Mouse (Mus musculus) stomach, embryonic 15.5 days (tissue): ENCODE data around the gene Gm45062. TPM values are rescaled to one million over a fixed set of nuclear protein-coding genes. Genes with fewer than 3 reads are reported as not detected.

ENCODE experiments used
- ATAC-seq: fragments of 200-750 bp; cut with Nextera tagmentation; 2 replicates; pipeline ENCODE4 v1.8.0; 2017; ENCODE audit warnings: low read depth, moderate number of reproducible peaks, moderate TSS enrichment; ENCODE audit not compliant: insufficient read depth, low FRiP score
- H3K27ac ChIP-seq: fragments of 300-500 bp; sonication (generic); 2 replicates; pipeline ENCODE4 v1.5.1; 2015; ENCODE audit warnings: mild to moderate bottlenecking, inconsistent platforms
- H3K27me3 ChIP-seq: fragments of 300-500 bp; sonication (generic); replicated peaks from 2 replicates; pipeline ENCODE4 v1.6.1; 2015; ENCODE audit warnings: inconsistent platforms
- H3K36me3 ChIP-seq: fragments of 300-500 bp; sonication (generic); 2 replicates; pipeline ENCODE4 v1.6.1; 2015; ENCODE audit warnings: inconsistent platforms
- H3K4me1 ChIP-seq: fragments of 300-500 bp; sonication (generic); 2 replicates; pipeline ENCODE4 v1.6.1; 2015; ENCODE audit warnings: inconsistent platforms
- H3K4me2 ChIP-seq: fragments of 300-500 bp; sonication (generic); 2 replicates; pipeline ENCODE4 v1.6.1; 2015; ENCODE audit warnings: mild to moderate bottlenecking, inconsistent platforms
- H3K4me3 ChIP-seq: fragments of 300-500 bp; sonication (generic); replicated peaks from 2 replicates; pipeline ENCODE4 v1.5.1; 2015; ENCODE audit warnings: inconsistent platforms
- H3K9ac ChIP-seq: fragments of 300-500 bp; sonication (generic); 2 replicates; pipeline ENCODE4 v1.6.1; 2015; ENCODE audit warnings: inconsistent platforms
- H3K9me3 ChIP-seq: fragments of 300-500 bp; sonication (generic); 2 replicates; pipeline ENCODE4 v1.6.1; 2016; ENCODE audit warnings: inconsistent platforms
- WGBS: fragments of 180-500 bp; shearing (Covaris S2); methylation state at CpG from one replicate; pipeline ENCODE4 v1.1.7; 2015; 5-methylcytosine and 5-hydroxymethylcytosine counted together
- polyA plus RNA-seq: library from polyadenylated mRNA; unstranded; fragments of >200 nt; fragmentation: Nextera tagmentation; extraction: Ambion mirVana; gene quantifications from 2 replicates; pipeline ENCODE4 v1.2.1, GENCODE M21; 2015

Gm45062 gene
- polyA plus RNA-seq, 1 experiment from 2014 or later = 9.7 TPM

GRCm38 (mm10) chr6:8508883-8509536 lies 249.8 kb downstream of the Gm45062 start:
- Histone ChIP-seq H3K4me3 (peak overlapping the region; percentile 78), H3K27ac (peak overlapping the region; percentile 99), H3K4me1 (peaks cover 16% of the 10 kb centered on the region), H3K27me3 (no peaks in the 10 kb centered on the region), H3K9me3 (no peaks in the 10 kb centered on the region), H3K4me2 (peak overlapping the region; percentile 75), H3K9ac (peak overlapping the region; percentile 82), H3K36me3 (no peaks in the 10 kb centered on the region)
- ATAC-seq = peak; percentile 99
- WGBS = under 1% methylated on average over 56 of the region's 56 CpGs

DNA sequence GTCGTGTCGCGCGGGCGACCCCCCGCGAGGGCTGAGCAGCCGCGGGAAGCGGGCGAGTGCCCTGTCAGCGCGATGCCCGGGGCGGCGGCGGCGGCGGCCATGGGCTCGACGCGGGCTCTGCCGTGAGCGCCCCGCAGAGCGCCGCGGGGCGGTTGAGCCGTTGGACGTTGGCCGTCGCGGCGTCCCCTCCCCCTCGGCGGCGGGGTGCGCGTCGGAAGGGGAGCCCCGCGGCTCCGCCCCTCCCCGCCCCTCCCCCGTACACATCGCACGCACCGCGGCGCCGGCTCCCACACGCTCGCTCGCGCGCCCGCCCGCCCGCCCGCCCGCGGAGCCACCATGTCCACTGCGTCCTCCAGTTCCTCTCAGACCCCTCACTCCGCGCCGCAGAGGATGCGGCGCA lies 250.3 kb downstream of the Gm45062 start, which contains the start of gene Glcci1:
Glcci1 (plus strand) TSS at position 50 of the 400 bp plus-strand sequence.
- WGBS = under 1% methylated on average over 40 of the region's 69 CpGs
- ATAC-seq = peak; percentile 71
- H3K4me1 ChIP-seq = peaks cover 16% of the 10 kb centered on the region
- peak within 1 kb of the TSS; percentile 82 for H3K9ac ChIP-seq
- no peaks in the 10 kb centered on the region for H3K9me3 ChIP-seq
- peak within 1 kb of the TSS; percentile 99 for H3K27ac ChIP-seq
- H3K36me3 ChIP-seq = no peaks in the 10 kb centered on the region
- H3K4me3 ChIP-seq = peak within 1 kb of the TSS; percentile 78
- H3K27me3 ChIP-seq = no peaks in the 10 kb centered on the region
- H3K4me2 ChIP-seq = peak within 1 kb of the TSS; percentile 75

GRCm38 (mm10) chr6:8509961-8510863 lies 251.0 kb downstream of the Gm45062 start:
- H3K27ac ChIP-seq = peak overlapping the region; percentile 99
- under 1% methylated on average over 59 of the region's 73 CpGs for WGBS

GRCm38 (mm10) chr6:8510864-8511428 lies 251.7 kb downstream of the Gm45062 start:
- peak overlapping the region; percentile 99 for H3K27ac ChIP-seq
- ATAC-seq = no peak
- 8% methylated on average over 7 of the region's 7 CpGs for whole genome bisulfite sequencing

More at GRCm38 (mm10) chr6:8509961-8510863, 251.0 kb downstream of the Gm45062 start:
- no peaks in the 10 kb centered on the region for H3K36me3 ChIP-seq
- peak overlapping the region; percentile 78 for H3K4me3 ChIP-seq
- peak overlapping the region; percentile 75 for H3K4me2 ChIP-seq
- no peaks in the 10 kb centered on the region for H3K9me3 ChIP-seq
- H3K9ac ChIP-seq = peak overlapping the region; percentile 79
- peaks cover 16% of the 10 kb centered on the region for H3K4me1 ChIP-seq
- ATAC-seq = peak; percentile 1; the same call in 1 of the 2 replicates
- H3K27me3 ChIP-seq = no peaks in the 10 kb centered on the region

DNA sequence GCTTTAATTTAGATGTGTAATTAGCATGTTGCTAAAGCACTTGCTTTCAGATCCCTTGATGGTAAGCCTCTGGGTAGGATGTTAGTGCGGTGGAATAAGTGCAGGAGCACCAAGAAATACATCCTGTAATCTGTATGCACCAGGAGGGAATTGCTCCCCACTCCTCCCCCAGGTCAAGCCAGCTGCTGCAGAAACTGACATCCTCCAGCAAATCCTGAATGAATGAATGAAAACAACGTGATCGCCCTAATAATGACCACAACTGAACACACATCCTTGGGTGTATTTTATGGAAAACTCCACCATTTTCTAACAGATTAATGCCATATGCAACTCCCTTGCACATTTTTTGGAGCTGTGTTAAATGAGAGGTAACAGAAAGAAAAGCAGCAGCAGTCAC lies 252.2 kb downstream of the Gm45062 start:
- peak overlapping the region; percentile 75 for H3K4me2 ChIP-seq
- no peaks in the 10 kb centered on the region for H3K9me3 ChIP-seq
- 18% methylated on average over 3 of the region's 3 CpGs for WGBS
- H3K27me3 ChIP-seq = no peaks in the 10 kb centered on the region
- H3K9ac ChIP-seq = peak overlapping the region; percentile 79; the same call in 1 of the 2 replicates
- H3K4me1 ChIP-seq = peaks cover 16% of the 10 kb centered on the region
- peak overlapping the region; percentile 78 for H3K4me3 ChIP-seq
- ATAC-seq = no peak
- no peaks in the 10 kb centered on the region for H3K36me3 ChIP-seq
- H3K27ac ChIP-seq = no peak overlapping the region

More at GRCm38 (mm10) chr6:8510864-8511428, 251.7 kb downstream of the Gm45062 start:
- peak overlapping the region; percentile 75 for H3K4me2 ChIP-seq
- no peaks in the 10 kb centered on the region for H3K27me3 ChIP-seq
- H3K9me3 ChIP-seq = no peaks in the 10 kb centered on the region
- peak overlapping the region; percentile 79 for H3K9ac ChIP-seq
- peak overlapping the region; percentile 78 for H3K4me3 ChIP-seq
- H3K4me1 ChIP-seq = peaks cover 16% of the 10 kb centered on the region
- H3K36me3 ChIP-seq = no peaks in the 10 kb centered on the region

- no peaks in the 10 kb centered on the region for H3K36me3 ChIP-seq
- peaks cover 16% of the 10 kb centered on the region for H3K4me1 ChIP-seq
- peak overlapping the region; percentile 75 for H3K4me2 ChIP-seq
- no peaks in the 10 kb centered on the region for H3K9me3 ChIP-seq
- WGBS = 33% methylated on average over 8 of the region's 8 CpGs
- no peak overlapping the region for H3K27ac ChIP-seq
- no peak for ATAC-seq
- H3K4me3 ChIP-seq = peak overlapping the region; percentile 78; the same call in 1 of the 2 replicates
- H3K27me3 ChIP-seq = no peaks in the 10 kb centered on the region
- H3K9ac ChIP-seq = no peak overlapping the region
Observed at GRCm38 (mm10) chr6:8512416-8512815, 253.2 kb downstream of the Gm45062 start.

DNA sequence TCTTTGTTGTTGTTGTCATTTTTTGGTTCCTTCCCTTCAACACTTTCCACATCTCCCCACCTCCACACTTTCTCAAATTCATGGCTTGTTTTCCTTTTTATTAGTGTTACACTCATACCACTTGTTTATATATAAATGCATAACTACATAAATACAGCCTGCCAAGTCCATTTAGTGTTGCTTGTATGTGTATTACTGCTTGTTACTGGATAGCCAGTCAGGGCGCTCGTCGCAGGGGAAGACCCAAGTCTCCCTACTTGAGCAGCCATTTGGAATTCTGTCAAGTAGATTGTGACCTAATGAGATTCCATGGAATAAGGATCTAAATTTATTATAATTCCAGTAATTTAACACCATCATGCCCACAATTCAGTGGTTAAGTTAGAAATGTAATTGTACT lies 260.4 kb downstream of the Gm45062 start:
- ATAC-seq = no peak
- Histone ChIP-seq H3K9me3 (no peaks in the 10 kb centered on the region), H3K27ac (no peak overlapping the region), H3K27me3 (no peaks in the 10 kb centered on the region), H3K4me1 (no peaks in the 10 kb centered on the region), H3K4me3 (no peak overlapping the region), H3K36me3 (no peaks in the 10 kb centered on the region), H3K4me2 (no peak overlapping the region), H3K9ac (no peak overlapping the region)
- WGBS = 73% methylated on average over 3 of the region's 3 CpGs

GRCm38 (mm10) chr6:8521231-8521630 lies 262.0 kb downstream of the Gm45062 start:
- no peak for ATAC-seq
- Histone ChIP-seq H3K27ac (no peak overlapping the region), H3K36me3 (no peaks in the 10 kb centered on the region), H3K4me3 (no peak overlapping the region), H3K4me2 (no peak overlapping the region), H3K27me3 (no peaks in the 10 kb centered on the region), H3K9ac (no peak overlapping the region), H3K9me3 (no peaks in the 10 kb centered on the region), H3K4me1 (no peaks in the 10 kb centered on the region)
- WGBS = 93% methylated on average over 4 of the region's 4 CpGs

DNA sequence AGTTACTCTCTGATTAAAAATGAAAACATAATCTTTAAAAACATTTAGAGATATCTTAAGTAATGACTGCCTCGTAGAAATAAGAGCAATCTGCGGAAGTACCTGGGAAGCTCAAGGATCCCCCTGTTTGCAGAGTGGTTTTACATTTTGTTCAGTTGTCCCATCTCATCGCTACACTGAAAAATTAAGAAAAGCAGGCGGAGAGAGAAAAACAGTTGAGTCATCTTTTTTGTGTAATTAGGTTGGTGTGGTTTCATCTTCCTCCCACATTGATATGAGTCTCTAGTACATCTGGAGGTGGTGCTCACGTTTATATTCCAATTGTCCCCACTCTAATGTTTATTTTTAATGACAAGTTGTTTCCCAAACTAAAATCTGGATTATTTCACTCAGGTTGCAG lies 265.5 kb downstream of the Gm45062 start:
- Histone ChIP-seq H3K4me2 (no peak overlapping the region), H3K27me3 (no peaks in the 10 kb centered on the region), H3K27ac (no peak overlapping the region), H3K4me3 (no peak overlapping the region), H3K9ac (no peak overlapping the region), H3K4me1 (no peaks in the 10 kb centered on the region), H3K36me3 (no peaks in the 10 kb centered on the region), H3K9me3 (no peaks in the 10 kb centered on the region)
- 84% methylated on average over 5 of the region's 5 CpGs for WGBS
- no peak for ATAC-seq

GRCm38 (mm10) chr6:8531104-8531894 lies 272.0 kb downstream of the Gm45062 start:
- H3K27ac ChIP-seq = no peak overlapping the region
- WGBS = 63% methylated on average over 4 of the region's 4 CpGs
- H3K27me3 ChIP-seq = no peaks in the 10 kb centered on the region
- H3K4me1 ChIP-seq = no peaks in the 10 kb centered on the region
- no peak overlapping the region for H3K4me3 ChIP-seq
- no peak overlapping the region for H3K9ac ChIP-seq
- no peaks in the 10 kb centered on the region for H3K9me3 ChIP-seq
- peak; percentile 71 for ATAC-seq
- no peak overlapping the region for H3K4me2 ChIP-seq
- H3K36me3 ChIP-seq = no peaks in the 10 kb centered on the region

- Histone ChIP-seq H3K4me2 (no peak overlapping the region), H3K4me3 (no peak overlapping the region), H3K9ac (no peak overlapping the region), H3K9me3 (no peaks in the 10 kb centered on the region), H3K27ac (no peak overlapping the region), H3K4me1 (no peaks in the 10 kb centered on the region), H3K36me3 (no peaks in the 10 kb centered on the region), H3K27me3 (no peaks in the 10 kb centered on the region)
- no peak for ATAC-seq
- WGBS = 80% methylated on average over 2 of the region's 2 CpGs
Observed at GRCm38 (mm10) chr6:8536944-8537343, 277.7 kb downstream of the Gm45062 start.
